Mouse (Mus musculus) intestine, embryonic 14.5 days (tissue): ENCODE measurements around the gene Traf3ip2. TPM values are rescaled to one million over a fixed set of nuclear protein-coding genes. Genes with fewer than 3 reads are reported as not detected.
A peak's percentile ranks its signal among the peaks of the same experiment; 100 is the strongest.

Experiments used
- ATAC-seq: fragments of 200-750 bp; cut with Nextera tagmentation; replicated peaks from 2 replicates; pipeline ENCODE4 v1.8.0; 2017; ENCODE audit warnings: low read depth, moderate number of reproducible peaks, moderate TSS enrichment, moderate library complexity; ENCODE audit not compliant: low FRiP score, low TSS enrichment
- DNase-seq: peaks from one replicate; pipeline ENCODE4 v3.0.0-alpha.2; 2018; ENCODE audit warnings: low spot score
- H3K27ac ChIP-seq: fragments of 300-500 bp; sonication (generic); 2 replicates; pipeline ENCODE4 v1.5.1; 2014; ENCODE audit warnings: low read depth, mild to moderate bottlenecking, control low read depth
- H3K27me3 ChIP-seq: fragments of 300-500 bp; sonication (generic); replicated peaks from 2 replicates; pipeline ENCODE4 v1.6.1; 2014; ENCODE audit warnings: low read length, control low read depth; ENCODE audit not compliant: control insufficient read depth, insufficient read depth
- H3K36me3 ChIP-seq: fragments of 300-500 bp; sonication (generic); 2 replicates; pipeline ENCODE4 v1.6.1; 2014; ENCODE audit warnings: low read length, control low read depth; ENCODE audit not compliant: control insufficient read depth, insufficient read depth
- H3K4me1 ChIP-seq: fragments of 300-500 bp; sonication (generic); replicated peaks from 2 replicates; pipeline ENCODE4 v1.6.1; 2014; ENCODE audit warnings: low read length, control low read depth, mixed read lengths; ENCODE audit not compliant: control insufficient read depth, insufficient read depth
- H3K4me2 ChIP-seq: fragments of 300-500 bp; sonication (generic); 2 replicates; pipeline ENCODE4 v1.6.1; 2014; ENCODE audit warnings: low read length
- H3K4me3 ChIP-seq: fragments of 300-500 bp; sonication (generic); 2 replicates; pipeline ENCODE4 v1.5.1; 2014; ENCODE audit warnings: low read depth, low read length, control low read depth, mixed read lengths
- H3K9ac ChIP-seq: fragments of 300-500 bp; sonication (generic); 2 replicates; pipeline ENCODE4 v1.6.1; 2014; ENCODE audit warnings: mild to moderate bottlenecking, low read length
- H3K9me3 ChIP-seq: fragments of 300-500 bp; sonication (generic); 2 replicates; pipeline ENCODE4 v1.6.1; 2016; ENCODE audit warnings: low read length, control low read depth; ENCODE audit not compliant: control insufficient read depth
- WGBS: fragments of 180-500 bp; shearing (Covaris S2); extraction: QIAGEN DNeasy Blood & Tissue Kit; methylation state at CpG from one replicate; pipeline ENCODE4 v1.1.7; 2014; 5-methylcytosine and 5-hydroxymethylcytosine counted together
- polyA plus RNA-seq: library from polyadenylated mRNA; unstranded; fragments of >200 nt; fragmentation: Nextera tagmentation; extraction: Ambion mirVana; gene quantifications from 2 replicates; pipeline ENCODE4 v1.2.1, GENCODE M21; 2014

Gene Traf3ip2
- polyA plus RNA-seq, 1 experiment from 2014 or later = 28.5 TPM

DNA sequence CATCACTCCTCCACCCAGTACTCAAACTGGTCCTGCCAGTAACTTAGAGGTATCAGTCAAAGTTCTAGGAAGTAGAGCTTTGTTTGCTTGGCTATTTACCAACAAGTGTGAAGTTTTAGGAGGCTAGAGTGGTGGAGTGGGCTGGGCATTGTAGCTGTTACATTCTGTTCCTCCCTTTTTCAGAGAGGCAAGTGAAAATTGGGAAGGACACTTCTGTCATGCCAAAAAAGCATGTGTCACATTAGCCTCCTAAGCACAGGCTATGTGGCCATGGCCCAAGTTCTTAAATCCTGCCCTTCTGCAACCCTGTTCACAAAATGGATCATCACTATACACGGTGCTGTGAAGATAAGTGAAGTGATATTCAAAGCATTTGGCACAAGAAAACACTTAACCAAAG, 34.4 kb downstream of the Traf3ip2 start:
- Histone ChIP-seq H3K4me3 (no peak overlapping the region), H3K9ac (no peak overlapping the region), H3K27ac (peak overlapping the region; percentile 71), H3K4me2 (peak overlapping the region; percentile 2; the same call in 1 of the 2 replicates), H3K27me3 (no peaks in the 10 kb centered on the region), H3K9me3 (no peaks in the 10 kb centered on the region), H3K4me1 (peaks cover 17% of the 10 kb centered on the region), H3K36me3 (peaks cover 69% of the 10 kb centered on the region)
- ATAC-seq (no peak), DNase-seq (no peak)
- 70% methylated on average over 1 of the region's 1 CpGs for WGBS

- no peak for ATAC-seq
- H3K9ac ChIP-seq = no peak overlapping the region
- H3K27ac ChIP-seq = no peak overlapping the region
- peaks cover 17% of the 10 kb centered on the region for H3K4me1 ChIP-seq
- 96% methylated on average over 3 of the region's 3 CpGs for WGBS
- no peak overlapping the region for H3K4me2 ChIP-seq
- no peaks in the 10 kb centered on the region for H3K9me3 ChIP-seq
- no peak overlapping the region for H3K4me3 ChIP-seq
- no peak for DNase-seq
- H3K27me3 ChIP-seq = no peaks in the 10 kb centered on the region
- peaks cover 59% of the 10 kb centered on the region for H3K36me3 ChIP-seq
These were observed 35.5 kb downstream of the Traf3ip2 start for GRCm38 (mm10) chr10:39648278-39648677.

GRCm38 (mm10) chr10:39649550-39649949, 36.8 kb downstream of the Traf3ip2 start:
- Histone ChIP-seq H3K4me2 (no peak overlapping the region), H3K27ac (no peak overlapping the region), H3K4me1 (peaks cover 17% of the 10 kb centered on the region), H3K9ac (no peak overlapping the region), H3K36me3 (peaks cover 59% of the 10 kb centered on the region), H3K27me3 (no peaks in the 10 kb centered on the region), H3K4me3 (no peak overlapping the region), H3K9me3 (no peaks in the 10 kb centered on the region)
- DNase-seq (no peak), ATAC-seq (no peak)
- WGBS = 92% methylated on average over 3 of the region's 3 CpGs

- Histone ChIP-seq H3K9ac (no peak overlapping the region), H3K4me1 (peaks cover 17% of the 10 kb centered on the region), H3K4me2 (no peak overlapping the region), H3K27ac (no peak overlapping the region), H3K9me3 (no peaks in the 10 kb centered on the region), H3K27me3 (no peaks in the 10 kb centered on the region), H3K4me3 (no peak overlapping the region), H3K36me3 (peaks cover 56% of the 10 kb centered on the region)
- DNase-seq = no peak
- ATAC-seq = no peak
- 97% methylated on average over 3 of the region's 3 CpGs for WGBS
These were observed 37.6 kb downstream of the Traf3ip2 start for GRCm38 (mm10) chr10:39650316-39650715.

GRCm38 (mm10) chr10:39654001-39654416, 41.3 kb downstream of the Traf3ip2 start:
- 37% methylated on average over 8 of the region's 8 CpGs for WGBS

GRCm38 (mm10) chr10:39658901-39659410, 46.2 kb downstream of the Traf3ip2 start:
- Histone ChIP-seq H3K9ac (no peak overlapping the region), H3K27me3 (no peaks in the 10 kb centered on the region), H3K27ac (peak overlapping the region; percentile 84), H3K4me3 (no peak overlapping the region), H3K9me3 (no peaks in the 10 kb centered on the region), H3K36me3 (peaks cover 5% of the 10 kb centered on the region; the same call in 1 of the 2 replicates), H3K4me1 (peaks cover 32% of the 10 kb centered on the region), H3K4me2 (no peak overlapping the region)
- ATAC-seq (peak; percentile 49; the same call in 1 of the 2 replicates), DNase-seq (no peak)
- WGBS = 11% methylated on average over 5 of the region's 5 CpGs

More at GRCm38 (mm10) chr10:39654001-39654416, 41.3 kb downstream of the Traf3ip2 start:
- DNase-seq (no peak), ATAC-seq (peak; percentile 26; the same call in 1 of the 2 replicates)
- Histone ChIP-seq H3K27me3 (no peaks in the 10 kb centered on the region), H3K27ac (no peak overlapping the region; the same call in 1 of the 2 replicates), H3K36me3 (peaks cover 30% of the 10 kb centered on the region), H3K4me3 (no peak overlapping the region), H3K9me3 (no peaks in the 10 kb centered on the region), H3K4me2 (no peak overlapping the region), H3K9ac (no peak overlapping the region), H3K4me1 (peaks cover 11% of the 10 kb centered on the region)

DNA sequence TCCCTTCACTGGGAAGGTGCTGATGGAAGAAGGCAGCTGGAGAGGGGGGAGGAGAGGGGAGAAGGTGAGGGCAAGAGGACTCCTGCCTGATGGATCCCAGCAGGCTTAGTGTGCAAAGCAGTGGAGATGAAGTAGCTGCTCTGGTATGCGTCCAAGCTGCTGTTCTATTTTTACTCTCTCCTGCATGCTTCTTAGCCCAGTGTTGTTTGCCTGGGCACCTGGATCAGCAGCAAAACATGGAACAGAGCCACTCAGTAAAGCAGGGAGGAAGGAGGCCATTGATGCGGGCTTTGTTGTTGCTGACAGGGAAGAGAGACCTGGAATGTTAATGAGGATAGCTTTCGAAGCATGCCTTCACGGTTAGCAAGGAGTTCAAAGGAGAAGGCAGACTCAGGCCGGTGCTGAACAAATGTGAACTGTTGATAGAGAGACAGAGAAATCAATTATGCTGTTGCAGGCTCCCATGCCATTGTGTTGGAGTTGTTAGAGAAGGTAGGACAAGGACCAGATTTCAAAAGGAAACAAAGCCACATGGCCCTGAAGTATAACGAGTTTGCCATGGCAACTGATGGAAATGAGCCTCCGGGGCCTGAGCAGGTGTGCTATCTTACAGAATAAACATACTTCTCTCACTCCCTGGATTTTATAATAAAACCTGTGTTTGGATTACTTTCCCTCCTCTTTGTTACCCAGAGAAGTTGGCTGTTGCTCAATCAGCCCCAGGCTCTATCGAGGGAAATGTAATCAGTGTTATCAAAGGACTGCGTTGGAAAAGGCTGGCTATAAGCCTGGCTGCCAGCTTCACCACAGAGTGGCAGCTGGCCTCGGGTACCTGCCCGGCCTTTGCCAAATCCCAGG, 46.9 kb downstream of the Traf3ip2 start:
- no peak overlapping the region for H3K9ac ChIP-seq

GRCm38 (mm10) chr10:39660269-39660655, 47.5 kb downstream of the Traf3ip2 start:
- Histone ChIP-seq H3K4me1 (peaks cover 37% of the 10 kb centered on the region), H3K36me3 (no peaks in the 10 kb centered on the region), H3K9me3 (no peaks in the 10 kb centered on the region), H3K9ac (no peak overlapping the region), H3K27ac (peak overlapping the region; percentile 84), H3K4me2 (no peak overlapping the region), H3K4me3 (no peak overlapping the region), H3K27me3 (no peaks in the 10 kb centered on the region)
- no peak for ATAC-seq
- 40% methylated on average over 3 of the region's 3 CpGs for WGBS
- no peak for DNase-seq

More for the DNA sequence above, 46.9 kb downstream of the Traf3ip2 start:
- peak overlapping the region; percentile 84 for H3K27ac ChIP-seq
- 6% methylated on average over 11 of the region's 11 CpGs for WGBS
- no peaks in the 10 kb centered on the region for H3K36me3 ChIP-seq
- peaks cover 32% of the 10 kb centered on the region for H3K4me1 ChIP-seq
- ATAC-seq = peak; percentile 76
- H3K27me3 ChIP-seq = no peaks in the 10 kb centered on the region
- peak overlapping the region; percentile 7; the same call in 1 of the 2 replicates for H3K4me2 ChIP-seq
- H3K4me3 ChIP-seq = no peak overlapping the region
- peak; percentile 75 for DNase-seq
- H3K9me3 ChIP-seq = no peaks in the 10 kb centered on the region
